Mouse (Mus musculus): ENCODE measurements at regions not wholly inside any gene's neighbourhood (a gene's known extent, or its start where the extent isn't known, plus 50 kb on each side); places are given as distances from the start of the nearest gene placed in this dataset.

DNA sequence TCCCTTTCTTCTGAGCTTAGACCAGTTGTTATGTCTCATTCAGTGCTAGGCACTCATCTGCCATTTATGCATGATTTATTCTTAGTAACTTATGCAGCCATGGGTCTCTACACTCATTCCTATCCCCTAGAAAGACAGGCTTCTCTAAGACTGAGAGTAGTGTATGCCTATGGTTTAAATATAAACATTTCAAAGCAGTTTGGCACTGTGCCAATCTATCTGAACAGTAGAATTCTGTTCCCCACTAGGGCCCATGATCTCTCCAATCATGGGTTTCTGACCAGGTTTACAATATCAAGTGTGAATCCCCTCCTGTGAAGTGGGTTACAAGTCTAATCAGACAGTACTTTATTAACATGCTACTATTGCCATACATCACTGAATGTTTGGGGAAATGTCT lies 60.4 kb upstream of the Aldh1a3 start:
- TF ChIP-seq CTCF (conservative IDR thresholded peaks at IDR 0.05 in 1 of 2, IDR thresholded peaks at IDR 0.05 in 1 of 2; ENCODE audit: low read depth in 2 of 2, low read length in 2 of 2) = no peak
- no peak for TF ChIP-seq ZNF384 (IDR thresholded peaks at IDR 0.05; ENCODE audit: low read depth, low read length)
- TF ChIP-seq IRF4 (IDR thresholded peaks at IDR 0.05; ENCODE audit: low read depth, low read length) = no peak
- TF ChIP-seq USF1 (IDR thresholded peaks at IDR 0.05; ENCODE audit: low read depth, low read length) = no peak
- no peak for TF ChIP-seq BHLHE40 (IDR thresholded peaks at IDR 0.05; ENCODE audit: low read depth, low read length)
- TF ChIP-seq SIN3A (IDR thresholded peaks at IDR 0.05; ENCODE audit: low read length) = no peak
- TF ChIP-seq EP300 (IDR thresholded peaks at IDR 0.05; ENCODE audit: low read length) = no peak
- TF ChIP-seq UBTF (IDR thresholded peaks at IDR 0.05; ENCODE audit: low read depth, low read length) = no peak
- no peak for TF ChIP-seq ELF1 (IDR thresholded peaks at IDR 0.05; ENCODE audit: low read depth, low read length)
- TF ChIP-seq POLR2AphosphoS2 (IDR thresholded peaks at IDR 0.05; ENCODE audit: low read depth, low read length) = no peak
- TF ChIP-seq USF2 (conservative IDR thresholded peaks at IDR 0.05; ENCODE audit: low read depth, low read length) = no peak
- TF ChIP-seq POLR2A (IDR thresholded peaks at IDR 0.05; ENCODE audit: low read depth, low read length) = no peak
- TF ChIP-seq GABPA (IDR thresholded peaks at IDR 0.05; ENCODE audit: insufficient replicate concordance, low read depth, low read length) = no peak
- TF ChIP-seq MXI1 (IDR thresholded peaks at IDR 0.05; ENCODE audit: low read depth, low read length) = no peak
